Mouse (Mus musculus): ENCODE results near the gene Bach2. TPM values are rescaled to one million over a fixed set of nuclear protein-coding genes. Genes with fewer than 3 reads are reported as not detected.

Bach2 gene
- polyA plus RNA-seq, 1 experiment from 2014 or later = 21.9 TPM

DNA sequence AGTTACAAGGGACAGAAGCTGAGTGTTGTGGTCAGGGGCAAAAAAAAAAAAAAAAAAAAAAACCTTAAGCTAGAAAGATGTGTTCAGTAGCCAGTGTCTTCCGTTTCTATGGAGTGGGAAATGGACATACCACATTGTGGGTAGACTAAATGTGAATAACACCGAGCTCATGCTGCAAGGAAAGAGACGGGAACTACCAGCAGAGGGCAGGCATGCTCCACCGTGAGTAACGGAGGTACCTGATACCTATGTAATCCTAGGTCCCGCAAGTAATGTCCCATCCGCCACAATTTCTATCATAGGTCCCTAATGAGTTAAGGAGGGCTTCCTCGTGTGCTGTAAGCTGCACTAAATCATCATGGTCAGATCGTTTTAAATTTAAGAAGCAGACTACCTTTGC, 348.0 kb downstream of the Bach2 start:
- WGBS = 11% methylated on average over 9 of the region's 9 CpGs
- no peaks in the 10 kb centered on the region for H3K4me1 ChIP-seq (ENCODE audit: control insufficient read depth, insufficient read depth, low read length)
- no peak overlapping the region for H3K4me3 ChIP-seq (ENCODE audit: low read depth, low read length)
- DNase-seq (ENCODE audit: low spot score) (peak; percentile 65), ATAC-seq (no peak)
- H3K4me2 ChIP-seq (ENCODE audit: low read length) = no peak overlapping the region
- H3K36me3 ChIP-seq (ENCODE audit: control insufficient read depth, insufficient read depth, low read length) = peaks cover 2% of the 10 kb centered on the region; the same call in 1 of the 2 replicates
- H3K27ac ChIP-seq (ENCODE audit: low read depth, low read length) = no peak overlapping the region
- no peaks in the 10 kb centered on the region for H3K27me3 ChIP-seq (replicated peaks; ENCODE audit: control insufficient read depth, insufficient read depth, low read length)
- no peaks in the 10 kb centered on the region for H3K9me3 ChIP-seq (replicated peaks; ENCODE audit: control insufficient read depth, low read length)
- no peak overlapping the region for H3K9ac ChIP-seq (ENCODE audit: low read length)

DNA sequence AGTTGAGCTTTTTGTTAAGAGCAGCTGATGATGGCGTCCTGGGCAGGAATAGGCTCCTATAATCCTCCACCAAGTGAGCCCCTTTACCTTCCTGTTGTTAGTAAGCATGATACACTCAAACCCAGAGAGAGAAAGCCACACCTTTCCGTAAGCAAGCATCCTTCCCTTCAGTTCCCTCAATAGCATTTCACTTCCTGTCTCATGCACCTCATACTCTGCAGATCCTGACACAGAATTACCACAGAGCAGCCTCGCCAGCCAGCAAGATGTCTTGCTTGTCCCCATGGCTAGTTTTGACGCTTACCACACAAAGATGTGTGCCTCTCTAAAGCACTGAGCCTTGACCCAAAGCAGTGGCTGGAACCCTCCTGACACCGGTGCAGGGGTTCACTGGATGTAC, 348.9 kb downstream of the Bach2 start:
- H3K9ac ChIP-seq (ENCODE audit: low read length) = no peak overlapping the region
- 89% methylated on average over 5 of the region's 5 CpGs for WGBS
- no peaks in the 10 kb centered on the region for H3K9me3 ChIP-seq (replicated peaks; ENCODE audit: control insufficient read depth, low read length)
- H3K4me3 ChIP-seq (ENCODE audit: low read depth, low read length) = no peak overlapping the region
- ATAC-seq (no peak), DNase-seq (ENCODE audit: low spot score) (no peak)
- no peaks in the 10 kb centered on the region for H3K36me3 ChIP-seq (ENCODE audit: control insufficient read depth, insufficient read depth, low read length)
- H3K27ac ChIP-seq (ENCODE audit: low read depth, low read length) = no peak overlapping the region
- H3K27me3 ChIP-seq (replicated peaks; ENCODE audit: control insufficient read depth, insufficient read depth, low read length) = no peaks in the 10 kb centered on the region
- no peaks in the 10 kb centered on the region for H3K4me1 ChIP-seq (ENCODE audit: control insufficient read depth, insufficient read depth, low read length)
- H3K4me2 ChIP-seq (ENCODE audit: low read length) = no peak overlapping the region

DNA sequence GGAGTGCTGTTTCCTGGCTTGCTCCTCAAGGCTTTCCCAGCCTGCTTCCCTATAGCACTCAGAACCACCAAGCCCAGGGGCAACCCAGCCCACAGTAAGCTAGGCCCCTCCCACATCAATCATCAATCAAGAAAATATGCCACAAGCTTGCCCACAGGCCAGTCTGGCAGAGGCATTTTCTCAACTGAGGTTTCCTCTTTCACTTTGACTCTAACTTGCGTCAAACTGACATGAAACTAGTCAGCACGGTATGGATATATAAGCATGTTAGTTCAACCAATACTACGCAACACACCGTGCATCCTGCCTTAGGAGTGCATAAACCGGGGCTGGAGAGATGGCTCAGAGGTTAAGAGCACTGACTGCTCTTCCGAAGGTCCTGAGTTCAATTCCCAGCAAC, 349.6 kb downstream of the Bach2 start:
- no peak for DNase-seq (ENCODE audit: low spot score)
- Histone ChIP-seq H3K4me1 (ENCODE audit: control insufficient read depth, insufficient read depth, low read length) (no peaks in the 10 kb centered on the region), H3K4me2 (ENCODE audit: low read length) (no peak overlapping the region), H3K9me3 (replicated peaks; ENCODE audit: control insufficient read depth, low read length) (no peaks in the 10 kb centered on the region), H3K27ac (ENCODE audit: low read depth, low read length) (no peak overlapping the region), H3K36me3 (ENCODE audit: control insufficient read depth, insufficient read depth, low read length) (no peaks in the 10 kb centered on the region), H3K4me3 (ENCODE audit: low read depth, low read length) (no peak overlapping the region), H3K9ac (ENCODE audit: low read length) (no peak overlapping the region), H3K27me3 (replicated peaks; ENCODE audit: control insufficient read depth, insufficient read depth, low read length) (no peaks in the 10 kb centered on the region)
- no peak for ATAC-seq
- 92% methylated on average over 6 of the region's 6 CpGs for WGBS

DNA sequence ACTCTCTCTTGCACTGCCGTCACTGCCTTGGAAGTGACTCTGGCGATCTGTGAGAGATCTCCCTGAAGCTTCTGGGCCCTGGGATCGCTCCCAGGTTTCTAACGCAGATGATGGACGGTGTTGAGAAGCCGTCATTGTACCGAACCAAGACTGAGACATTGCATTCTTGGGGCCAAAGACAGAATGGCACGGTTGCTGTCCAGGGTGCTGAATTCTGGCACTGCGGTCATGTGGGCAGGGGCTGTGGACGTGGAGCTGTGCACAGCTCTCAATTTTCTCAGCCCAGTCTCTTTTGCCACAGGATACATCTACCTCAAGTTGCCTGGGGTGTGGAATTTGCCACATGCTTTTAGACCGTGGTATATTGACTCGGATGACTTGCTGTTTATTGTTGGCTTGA, 362.5 kb downstream of the Bach2 start:
- no peak for ATAC-seq
- H3K4me2 ChIP-seq (ENCODE audit: low read length) = no peak overlapping the region
- no peak overlapping the region for H3K9ac ChIP-seq (ENCODE audit: low read length)
- H3K4me3 ChIP-seq (ENCODE audit: low read depth, low read length) = no peak overlapping the region
- no peaks in the 10 kb centered on the region for H3K27me3 ChIP-seq (replicated peaks; ENCODE audit: control insufficient read depth, insufficient read depth, low read length)
- H3K4me1 ChIP-seq (ENCODE audit: control insufficient read depth, insufficient read depth, low read length) = no peaks in the 10 kb centered on the region
- H3K27ac ChIP-seq (ENCODE audit: low read depth, low read length) = no peak overlapping the region
- no peaks in the 10 kb centered on the region for H3K36me3 ChIP-seq (ENCODE audit: control insufficient read depth, insufficient read depth, low read length)
- peak; percentile 29 for DNase-seq (ENCODE audit: low spot score)
- no peaks in the 10 kb centered on the region for H3K9me3 ChIP-seq (replicated peaks; ENCODE audit: control insufficient read depth, low read length)
- 26% methylated on average over 12 of the region's 12 CpGs for WGBS

DNA sequence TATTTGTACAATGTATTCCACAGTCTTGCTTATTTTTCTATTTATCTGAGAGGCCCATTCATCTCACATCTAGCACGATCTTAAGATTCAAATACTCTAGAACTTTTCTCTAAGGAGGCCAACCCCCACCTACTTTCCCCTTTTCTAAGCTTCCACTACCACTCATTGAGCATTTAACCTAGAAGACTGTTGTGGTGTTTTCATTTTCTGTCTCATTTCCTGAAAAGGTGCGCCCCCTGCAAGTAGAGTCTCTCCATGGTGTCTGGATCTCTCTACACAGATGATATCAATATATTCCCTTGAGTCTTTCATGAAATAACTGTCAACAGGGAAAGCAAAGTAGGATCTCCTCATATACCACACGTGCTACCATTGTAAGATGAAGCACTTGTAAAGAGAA, 364.1 kb downstream of the Bach2 start, which contains the start of gene Gja10:
TSS of gene Gja10 (minus strand) at position 101 of the 400 bp plus-strand sequence.
- H3K9ac ChIP-seq (ENCODE audit: low read length) = no peak within 1 kb of the TSS
- H3K9me3 ChIP-seq (replicated peaks; ENCODE audit: control insufficient read depth, low read length) = no peaks in the 10 kb centered on the region
- no peaks in the 10 kb centered on the region for H3K4me1 ChIP-seq (ENCODE audit: control insufficient read depth, insufficient read depth, low read length)
- no peak within 1 kb of the TSS for H3K4me3 ChIP-seq (ENCODE audit: low read depth, low read length)
- 75% methylated on average over 3 of the region's 3 CpGs for WGBS
- no peak within 1 kb of the TSS for H3K27ac ChIP-seq (ENCODE audit: low read depth, low read length)
- ATAC-seq (no peak), DNase-seq (ENCODE audit: low spot score) (no peak)
- no peaks in the 10 kb centered on the region for H3K27me3 ChIP-seq (replicated peaks; ENCODE audit: control insufficient read depth, insufficient read depth, low read length)
- H3K4me2 ChIP-seq (ENCODE audit: low read length) = no peak within 1 kb of the TSS
- no peaks in the 10 kb centered on the region for H3K36me3 ChIP-seq (ENCODE audit: control insufficient read depth, insufficient read depth, low read length)

DNA sequence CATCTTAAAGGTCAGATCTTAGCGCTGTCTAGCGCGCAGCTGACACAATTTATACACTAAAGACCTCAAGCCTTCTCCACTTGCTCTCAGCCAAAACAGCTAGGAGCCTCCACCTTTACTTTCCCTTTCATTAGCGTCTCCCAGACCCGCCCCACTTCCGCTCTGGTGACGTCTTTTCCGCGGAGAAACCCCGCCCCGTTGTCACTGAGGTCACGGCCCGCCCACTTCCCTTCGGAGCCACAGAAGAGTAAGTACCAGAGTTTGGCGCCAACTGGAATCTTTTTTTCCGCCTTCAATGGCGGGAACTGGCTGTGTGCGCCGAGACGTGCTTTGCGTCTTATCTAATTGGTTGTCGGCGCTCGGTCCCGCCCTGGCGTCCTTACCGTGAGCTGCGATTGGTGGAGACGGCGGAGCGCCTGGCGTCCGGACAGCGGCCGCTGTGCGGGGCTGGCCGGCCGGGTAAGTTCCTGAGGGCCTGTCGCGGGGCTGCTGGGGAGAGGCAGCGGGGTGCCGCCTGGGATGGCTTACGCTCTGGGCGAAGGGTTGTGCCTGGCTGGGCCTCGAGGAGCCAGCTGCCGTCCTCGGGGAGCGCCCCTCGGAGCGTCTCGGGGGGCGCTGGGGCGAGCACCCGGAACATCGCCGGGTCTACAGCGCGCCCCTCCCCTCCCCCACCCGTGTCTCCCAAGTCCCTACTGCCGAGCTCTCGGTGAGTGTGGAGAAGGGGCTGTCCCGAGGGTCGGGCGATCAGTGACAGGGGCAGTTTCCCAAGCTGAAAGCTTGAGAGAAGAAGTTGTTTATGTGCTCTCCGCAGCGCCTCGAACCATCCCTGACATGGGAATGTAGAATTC, 376.7 kb downstream of the Bach2 start, which contains the start of gene Casp8ap2:
TSS of gene Casp8ap2 (plus strand) at position 418 of the 848 bp plus-strand sequence.
- peak; percentile 100 for ATAC-seq
- 0 out of 2 replicates have a peak, but pooled peaks cover 4% of the 10 kb centered on the region for H3K36me3 ChIP-seq (ENCODE audit: control insufficient read depth, insufficient read depth, low read length)
- peak within 1 kb of the TSS; percentile 66 for H3K4me2 ChIP-seq (ENCODE audit: low read length)
- H3K4me1 ChIP-seq (ENCODE audit: control insufficient read depth, insufficient read depth, low read length) = peaks cover 11% of the 10 kb centered on the region; the same call in 1 of the 2 replicates
- H3K27me3 ChIP-seq (replicated peaks; ENCODE audit: control insufficient read depth, insufficient read depth, low read length) = no peaks in the 10 kb centered on the region
- H3K9me3 ChIP-seq (replicated peaks; ENCODE audit: control insufficient read depth, low read length) = no peaks in the 10 kb centered on the region
- H3K27ac ChIP-seq (ENCODE audit: low read depth, low read length) = peak within 1 kb of the TSS; percentile 80
- WGBS = under 1% methylated on average over 66 of the region's 67 CpGs
- H3K4me3 ChIP-seq (ENCODE audit: low read depth, low read length) = peak within 1 kb of the TSS; percentile 80
- H3K9ac ChIP-seq (ENCODE audit: low read length) = peak within 1 kb of the TSS; percentile 72
- DNase-seq (ENCODE audit: low spot score) = peak; percentile 100

DNA sequence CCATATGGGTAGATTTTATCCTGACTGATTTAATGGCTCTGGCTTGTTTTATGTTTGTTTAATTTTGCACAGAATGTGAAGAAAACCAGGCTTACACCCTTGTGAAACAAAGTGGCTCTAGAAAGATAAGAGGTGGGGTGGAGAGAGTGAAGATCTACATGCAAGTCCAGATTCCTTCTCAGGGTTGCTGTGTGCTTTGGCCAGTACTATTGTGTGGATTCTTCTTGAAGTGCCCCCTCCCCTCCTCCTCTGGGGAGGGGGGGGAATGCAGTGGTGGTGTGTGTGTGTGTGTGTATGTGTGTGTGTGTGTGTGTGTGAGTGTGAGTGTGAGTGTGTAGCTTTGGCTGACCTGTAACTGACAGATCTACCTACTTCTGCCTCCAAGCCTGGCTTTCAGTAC, 383.0 kb downstream of the Bach2 start:
- DNase-seq (ENCODE audit: low spot score) (no peak), ATAC-seq (no peak)
- Histone ChIP-seq H3K27ac (ENCODE audit: low read depth, low read length) (no peak overlapping the region), H3K4me2 (ENCODE audit: low read length) (no peak overlapping the region), H3K4me3 (ENCODE audit: low read depth, low read length) (no peak overlapping the region), H3K9me3 (replicated peaks; ENCODE audit: control insufficient read depth, low read length) (no peaks in the 10 kb centered on the region), H3K4me1 (ENCODE audit: control insufficient read depth, insufficient read depth, low read length) (peaks cover 2% of the 10 kb centered on the region; the same call in 1 of the 2 replicates), H3K36me3 (ENCODE audit: control insufficient read depth, insufficient read depth, low read length) (peaks cover 11% of the 10 kb centered on the region; the same call in 1 of the 2 replicates), H3K9ac (ENCODE audit: low read length) (no peak overlapping the region), H3K27me3 (replicated peaks; ENCODE audit: control insufficient read depth, insufficient read depth, low read length) (no peaks in the 10 kb centered on the region)
